Mouse (Mus musculus): ENCODE data around the gene Tcn2. TPM values are rescaled to one million over a fixed set of nuclear protein-coding genes. Genes with fewer than 3 reads are reported as not detected.

Gene Tcn2
- polyA plus RNA-seq, 1 experiment = 16.2 TPM

- Histone ChIP-seq H3K36me3 (ENCODE audit: control insufficient read depth, insufficient read depth, low read length) (no peaks in the 10 kb centered on the region), H3K27me3 (ENCODE audit: control insufficient read depth, insufficient read depth, low read length) (no peaks in the 10 kb centered on the region), H3K27ac (ENCODE audit: control insufficient read depth, insufficient read depth, low read depth, low read length) (no peak overlapping the region), H3K4me3 (ENCODE audit: control insufficient read depth, low read depth, low read length) (no peak overlapping the region), H3K4me1 (ENCODE audit: control insufficient read depth, insufficient read depth, low read length) (no peaks in the 10 kb centered on the region)
- no peak for TF ChIP-seq CTCF (IDR thresholded peaks at IDR 0.05; ENCODE audit: control insufficient read depth, insufficient read depth, insufficient replicate concordance, low read depth, low read length)
These were observed 55.5 kb downstream of the Tcn2 start for GRCm38 (mm10) chr11:3876419-3876818.

Other genes with a start within 250 kb of the Tcn2 start
- 710 and 768 TPM in 2 replicates for gene Osbp2, start 68.3 kb downstream of the Tcn2 start, polyA plus RNA-seq (2012; rRNA removed)
- 48.4 and 56.7 TPM in 2 replicates for gene 4921536K21Rik, start 37.1 kb downstream of the Tcn2 start, polyA plus RNA-seq (2012; rRNA removed)
- gene Dusp18, start 36.9 kb downstream of the Tcn2 start, polyA plus RNA-seq (2012; rRNA removed) = 28.1 and 30.4 TPM in 2 replicates
- gene Slc35e4, start 17.5 kb downstream of the Tcn2 start, polyA plus RNA-seq (2012; rRNA removed) = 0.64 and 0.72 TPM in 2 replicates
- gene Pes1, start 31.8 kb upstream of the Tcn2 start, polyA plus RNA-seq (2012; rRNA removed) = 27.1 and 28.5 TPM in 2 replicates
- 1.6 TPM in 2 replicates for gene 4930556J24Rik, start 44.6 kb upstream of the Tcn2 start, polyA plus RNA-seq (2012; rRNA removed)
- 6.6 and 9.8 TPM in 2 replicates for gene Gal3st1, start 51.5 kb upstream of the Tcn2 start, polyA plus RNA-seq (2012; rRNA removed)
- gene Sec14l4, start 99.3 kb upstream of the Tcn2 start, polyA plus RNA-seq (2012; rRNA removed) = 0.42 and 0.56 TPM in 2 replicates
- 1.0 and 1.9 TPM in 2 replicates for gene Sec14l3, start 132.7 kb upstream of the Tcn2 start, polyA plus RNA-seq (2012; rRNA removed)
- 9.0 and 10.0 TPM in 2 replicates for gene Mtfp1, start 163.3 kb upstream of the Tcn2 start, polyA plus RNA-seq (2012; rRNA removed)
- gene Sec14l2, start 191.3 kb upstream of the Tcn2 start, polyA plus RNA-seq (2012; rRNA removed) = 2.2 and 4.8 TPM in 2 replicates
- 4.2 and 4.5 TPM in 2 replicates for gene Rnf215, start 203.0 kb upstream of the Tcn2 start, polyA plus RNA-seq (2012; rRNA removed)
- gene Ccdc157, start 228.1 kb upstream of the Tcn2 start, polyA plus RNA-seq (2012; rRNA removed) = 46.5 and 48.8 TPM in 2 replicates
- gene Sf3a1, start 228.2 kb upstream of the Tcn2 start, polyA plus RNA-seq (2012; rRNA removed) = 32.9 and 35.1 TPM in 2 replicates

Data from testis, adult 2 months (tissue).